Mouse (Mus musculus): ENCODE results near the gene Acvr2a. TPM values are rescaled to one million over a fixed set of nuclear protein-coding genes. Genes with fewer than 3 reads are reported as not detected.
"Not testable (repeated sequence)": the region's sequence is repeated elsewhere in the genome, so short reads cannot be mapped to it uniquely, and the experiment has no call there.

Gene Acvr2a
- polyA plus RNA-seq, 1 experiment from 2014 or later, result 41.2 TPM

DNA sequence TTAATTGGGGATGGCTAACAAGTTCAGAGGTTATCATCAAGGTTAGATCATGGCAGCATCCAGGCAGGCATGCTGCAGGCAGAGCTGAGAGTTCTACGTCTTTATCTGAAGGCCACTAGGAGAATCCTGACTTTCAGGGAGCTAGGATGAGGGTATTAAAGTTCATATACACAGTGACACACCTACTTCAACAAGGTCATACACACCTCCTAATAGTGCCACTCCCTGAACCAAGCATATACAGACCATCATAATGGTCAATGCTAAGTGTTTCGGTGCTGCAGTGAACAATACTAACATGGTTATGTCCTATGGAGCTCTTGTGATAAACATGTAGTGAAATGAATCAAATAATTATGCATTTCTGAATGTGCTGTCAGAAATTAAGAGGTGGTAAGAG lies 12.0 kb downstream of the Acvr2a start:
- Histone ChIP-seq H3K27me3 (no peaks in the 10 kb centered on the region), H3K4me3 (replicated peaks) (no peak overlapping the region), H3K4me1 (replicated peaks) (peaks cover 7% of the 10 kb centered on the region; the same call in 1 of the 2 replicates), H3K27ac (no peak overlapping the region), H3K4me2 (replicated peaks) (no peak overlapping the region), H3K9ac (replicated peaks) (no peak overlapping the region), H3K36me3 (no peaks in the 10 kb centered on the region), H3K9me3 (no peaks in the 10 kb centered on the region)
- WGBS, result 98% methylated on average over 2 of the region's 2 CpGs
- ATAC-seq, result no peak

DNA sequence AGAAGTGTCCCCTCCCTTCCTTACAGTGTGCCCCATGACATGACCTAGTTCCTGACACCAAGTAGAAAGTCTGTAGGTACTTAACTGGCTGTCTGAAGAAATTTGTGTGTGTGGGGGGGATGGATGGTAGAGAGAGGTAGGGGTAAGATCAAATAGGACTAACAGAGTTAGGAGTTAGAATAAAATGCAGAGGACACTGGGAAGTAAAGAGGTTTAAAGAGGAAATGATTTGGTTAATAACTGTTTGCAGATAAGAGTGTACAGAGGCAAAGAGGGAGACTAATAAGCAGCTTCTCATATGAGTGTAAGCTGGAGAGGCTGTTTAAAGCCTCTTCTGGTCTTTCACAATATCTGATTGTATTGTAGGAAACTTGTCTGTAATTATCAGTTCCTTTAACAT lies 12.5 kb downstream of the Acvr2a start:
- no peak overlapping the region for H3K4me3 ChIP-seq (replicated peaks)
- no peak overlapping the region for H3K4me2 ChIP-seq (replicated peaks)
- no peak overlapping the region for H3K9ac ChIP-seq (replicated peaks)
- H3K27ac ChIP-seq, result no peak overlapping the region
- H3K4me1 ChIP-seq (replicated peaks), result peaks cover 7% of the 10 kb centered on the region; the same call in 1 of the 2 replicates
- ATAC-seq, result no peak
- H3K9me3 ChIP-seq, result no peaks in the 10 kb centered on the region
- no peaks in the 10 kb centered on the region for H3K27me3 ChIP-seq
- H3K36me3 ChIP-seq, result no peaks in the 10 kb centered on the region

DNA sequence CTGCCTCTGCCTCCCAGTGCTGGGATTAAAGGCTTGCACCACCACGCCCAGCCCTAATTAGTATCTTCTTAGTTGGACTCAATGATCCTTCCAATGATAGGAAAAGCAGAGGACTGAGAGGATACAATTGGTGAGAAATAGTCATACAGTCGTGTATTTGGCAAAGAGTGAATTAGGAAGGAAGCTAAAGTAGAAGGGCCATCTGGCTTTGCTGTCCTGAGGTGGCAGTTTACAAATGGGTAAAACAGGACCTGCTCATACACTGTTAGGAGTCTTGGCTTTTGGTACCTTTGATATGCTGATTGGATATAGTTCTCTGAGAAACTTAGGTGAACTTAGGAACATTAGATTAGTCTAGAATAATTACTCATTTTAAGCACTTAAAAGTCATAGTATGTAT lies 16.6 kb downstream of the Acvr2a start:
- H3K9ac ChIP-seq (replicated peaks), result no peak overlapping the region
- H3K27ac ChIP-seq, result no peak overlapping the region
- H3K27me3 ChIP-seq, result no peaks in the 10 kb centered on the region
- no peak for ATAC-seq
- H3K9me3 ChIP-seq, result no peaks in the 10 kb centered on the region
- H3K4me1 ChIP-seq (replicated peaks), result peaks cover 11% of the 10 kb centered on the region; the same call in 1 of the 2 replicates
- no peak overlapping the region for H3K4me2 ChIP-seq (replicated peaks)
- H3K4me3 ChIP-seq (replicated peaks), result no peak overlapping the region
- no peaks in the 10 kb centered on the region for H3K36me3 ChIP-seq
- WGBS, result 96% methylated on average over 2 of the region's 2 CpGs

DNA sequence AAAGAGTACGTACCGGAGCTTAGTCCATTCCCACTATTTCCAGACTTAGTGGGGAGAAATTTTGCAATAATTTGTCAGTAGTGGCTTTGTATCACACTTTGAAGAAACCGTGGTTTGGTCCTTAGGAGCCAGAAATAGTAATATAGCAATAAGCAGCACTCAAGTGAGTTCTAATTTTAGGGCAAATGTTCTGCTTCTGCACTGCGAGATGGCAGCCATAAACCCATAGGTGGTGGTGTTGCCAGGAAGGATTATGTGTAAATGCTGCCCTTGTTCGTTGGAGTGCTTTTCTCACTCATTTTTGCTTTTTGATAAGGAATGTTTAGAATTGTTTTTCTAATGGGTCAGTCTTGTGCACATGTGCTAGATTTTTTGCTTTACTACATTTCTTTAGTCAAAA lies 18.4 kb downstream of the Acvr2a start:
- Histone ChIP-seq H3K4me2 (replicated peaks) (no peak overlapping the region), H3K4me3 (replicated peaks) (no peak overlapping the region), H3K4me1 (replicated peaks) (peaks cover 4% of the 10 kb centered on the region; the same call in 1 of the 2 replicates), H3K9ac (replicated peaks) (no peak overlapping the region), H3K9me3 (no peaks in the 10 kb centered on the region; the same call in 1 of the 2 replicates), H3K27ac (no peak overlapping the region), H3K36me3 (no peaks in the 10 kb centered on the region), H3K27me3 (no peaks in the 10 kb centered on the region)
- 93% methylated on average over 5 of the region's 5 CpGs for WGBS
- ATAC-seq, result no peak

DNA sequence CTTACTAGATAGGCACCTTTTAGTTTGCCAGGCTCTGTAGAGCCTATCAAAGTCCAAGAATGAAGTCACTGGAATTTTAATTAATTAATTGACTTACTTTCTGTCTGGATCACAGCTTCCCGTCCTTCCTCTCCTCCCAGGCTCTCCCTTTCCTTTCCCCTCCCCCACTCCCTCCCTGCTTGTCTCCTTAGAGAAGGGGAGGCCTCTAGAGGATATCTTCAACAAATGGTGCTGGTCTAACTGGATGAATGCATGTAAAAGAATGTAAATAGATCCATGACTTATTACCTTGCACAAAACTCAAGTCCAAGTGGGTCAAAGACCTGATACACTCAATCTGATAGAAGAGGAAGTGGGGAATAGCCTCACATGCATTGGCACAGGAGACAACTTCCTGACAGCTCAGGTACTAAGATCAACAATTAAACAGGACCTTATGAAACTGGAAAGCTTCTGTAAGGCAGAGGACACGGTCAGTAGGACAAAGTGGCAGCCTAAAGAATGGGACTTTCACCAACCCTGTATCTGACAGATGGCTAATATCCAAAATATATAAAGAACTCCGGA lies 20.1 kb downstream of the Acvr2a start:
- H3K4me1 ChIP-seq (replicated peaks), result peaks cover 4% of the 10 kb centered on the region; the same call in 1 of the 2 replicates
- no peaks in the 10 kb centered on the region for H3K36me3 ChIP-seq
- no peak overlapping the region for H3K4me2 ChIP-seq (replicated peaks)
- no peak overlapping the region for H3K4me3 ChIP-seq (replicated peaks)
- ATAC-seq, result no peak
- 78% methylated on average over 3 of the region's 3 CpGs for WGBS
- H3K27me3 ChIP-seq, result no peaks in the 10 kb centered on the region
- H3K9ac ChIP-seq (replicated peaks), result no peak overlapping the region
- no peaks in the 10 kb centered on the region; the same call in 1 of the 2 replicates for H3K9me3 ChIP-seq
- no peak overlapping the region for H3K27ac ChIP-seq

DNA sequence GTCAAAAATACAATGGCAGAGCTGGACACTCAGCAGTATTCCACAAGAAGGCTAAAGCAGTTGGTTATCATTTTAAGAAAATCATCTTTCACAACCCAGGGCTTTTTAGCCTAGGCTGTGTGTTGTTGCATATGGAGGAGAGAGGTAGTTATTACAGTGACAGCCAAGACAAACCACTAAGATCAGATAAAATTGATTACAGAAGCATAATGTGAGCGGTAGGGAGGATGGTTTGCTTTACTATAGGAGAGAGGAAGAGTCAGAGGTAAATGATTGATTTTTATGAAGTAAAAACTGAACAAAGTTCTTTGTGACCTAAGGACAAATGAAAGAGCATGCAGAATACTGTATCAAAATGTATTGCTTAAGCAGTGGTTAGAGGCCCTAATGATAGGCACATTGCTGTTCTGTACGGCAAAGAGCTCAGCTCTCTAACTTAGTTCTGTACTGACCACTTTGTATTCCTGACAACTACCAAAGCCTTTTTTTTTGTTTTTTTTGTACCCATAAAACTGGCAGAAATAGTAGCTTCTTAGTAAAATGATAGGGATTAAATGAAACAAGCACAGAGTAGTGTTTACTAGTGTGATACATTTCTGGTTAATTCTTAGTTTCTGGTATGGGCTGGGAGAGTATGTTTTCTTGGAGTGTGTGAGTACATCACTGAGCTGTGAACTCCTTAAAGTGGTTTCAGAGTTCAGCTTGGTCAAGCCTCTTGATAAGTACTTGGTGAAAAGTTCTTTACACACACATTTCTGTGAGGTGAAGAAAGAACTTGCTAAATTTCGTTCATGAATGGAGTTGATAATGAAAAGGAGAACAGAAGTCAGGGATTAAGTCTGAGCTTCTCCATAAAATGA lies 27.9 kb downstream of the Acvr2a start:
- H3K27ac ChIP-seq, result no peak overlapping the region
- H3K27me3 ChIP-seq, result no peaks in the 10 kb centered on the region
- H3K4me1 ChIP-seq (replicated peaks), result no peaks in the 10 kb centered on the region
- no peak overlapping the region for H3K4me2 ChIP-seq (replicated peaks)
- WGBS, result 85% methylated on average over 3 of the region's 3 CpGs
- H3K9ac ChIP-seq (replicated peaks), result no peak overlapping the region
- no peak overlapping the region for H3K4me3 ChIP-seq (replicated peaks)
- no peaks in the 10 kb centered on the region for H3K36me3 ChIP-seq
- ATAC-seq, result no peak
- no peaks in the 10 kb centered on the region for H3K9me3 ChIP-seq

DNA sequence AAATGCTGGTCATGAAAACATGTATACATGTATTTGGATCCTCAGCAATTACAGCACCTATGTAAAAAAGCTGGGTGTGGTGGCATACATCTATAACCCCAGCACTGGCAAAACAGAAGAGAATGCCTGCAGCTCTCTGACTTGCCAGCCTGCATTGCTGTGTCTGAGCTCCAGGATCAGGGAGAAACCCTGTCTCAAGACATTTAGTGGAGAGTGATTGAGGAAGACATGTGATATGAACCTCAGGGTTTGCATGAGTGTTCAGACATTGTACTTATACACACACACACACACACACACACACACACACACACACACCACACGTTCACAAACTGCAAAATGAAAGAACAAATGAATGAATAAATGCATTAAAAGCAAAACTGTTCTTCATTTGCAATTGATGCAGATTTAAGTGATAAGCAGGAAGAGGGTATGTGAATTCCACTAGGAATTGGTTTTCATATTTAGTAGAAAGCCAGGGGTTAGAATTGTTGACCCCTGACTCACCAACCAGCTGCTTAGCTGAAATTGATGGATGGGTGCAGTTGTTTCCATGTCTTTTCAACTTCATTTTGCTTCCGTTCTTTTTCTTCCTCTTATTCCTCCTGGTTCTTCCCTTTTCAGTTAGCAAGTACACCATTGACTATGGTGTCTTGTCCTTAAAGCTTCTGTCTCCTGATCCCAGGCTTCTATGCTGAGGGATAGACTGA lies 32.9 kb downstream of the Acvr2a start:
- H3K4me1 ChIP-seq (replicated peaks), result no peaks in the 10 kb centered on the region
- H3K9me3 ChIP-seq, result no peaks in the 10 kb centered on the region

DNA sequence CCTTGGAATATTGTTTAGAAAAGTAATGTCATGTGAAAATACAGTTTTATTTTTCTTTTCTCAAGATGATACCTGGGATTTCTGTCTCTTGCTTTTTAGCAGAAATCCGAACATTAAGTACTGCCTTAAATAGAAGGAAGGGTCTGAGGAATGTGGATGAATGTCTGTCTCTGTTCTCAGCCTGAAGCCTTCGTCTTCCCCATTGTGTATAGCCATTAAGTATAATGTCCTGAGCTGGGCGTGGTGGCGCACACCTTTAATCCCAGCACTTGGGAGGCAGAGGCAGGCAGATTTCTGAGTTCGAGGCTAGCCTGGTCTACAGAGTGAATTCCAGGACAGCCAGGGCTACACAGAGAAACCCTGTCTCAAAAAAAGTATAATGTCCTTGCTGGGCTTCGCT lies 51.7 kb downstream of the Acvr2a start:
- not testable (repeated sequence) for H3K36me3 ChIP-seq; H3K4me2 ChIP-seq (replicated peaks); H3K27ac ChIP-seq; H3K9ac ChIP-seq (replicated peaks); H3K9me3 ChIP-seq; H3K4me3 ChIP-seq (replicated peaks); ATAC-seq; H3K27me3 ChIP-seq; H3K4me1 ChIP-seq (replicated peaks)
- WGBS, result 95% methylated on average over 6 of the region's 6 CpGs

More for the DNA sequence above, 32.9 kb downstream of the Acvr2a start:
- no peak overlapping the region for H3K9ac ChIP-seq (replicated peaks)
- WGBS, result 77% methylated on average over 2 of the region's 2 CpGs
- no peak for ATAC-seq
- no peak overlapping the region for H3K4me2 ChIP-seq (replicated peaks)
- no peaks in the 10 kb centered on the region for H3K36me3 ChIP-seq
- no peaks in the 10 kb centered on the region for H3K27me3 ChIP-seq
- no peak overlapping the region for H3K27ac ChIP-seq
- no peak overlapping the region for H3K4me3 ChIP-seq (replicated peaks)

DNA sequence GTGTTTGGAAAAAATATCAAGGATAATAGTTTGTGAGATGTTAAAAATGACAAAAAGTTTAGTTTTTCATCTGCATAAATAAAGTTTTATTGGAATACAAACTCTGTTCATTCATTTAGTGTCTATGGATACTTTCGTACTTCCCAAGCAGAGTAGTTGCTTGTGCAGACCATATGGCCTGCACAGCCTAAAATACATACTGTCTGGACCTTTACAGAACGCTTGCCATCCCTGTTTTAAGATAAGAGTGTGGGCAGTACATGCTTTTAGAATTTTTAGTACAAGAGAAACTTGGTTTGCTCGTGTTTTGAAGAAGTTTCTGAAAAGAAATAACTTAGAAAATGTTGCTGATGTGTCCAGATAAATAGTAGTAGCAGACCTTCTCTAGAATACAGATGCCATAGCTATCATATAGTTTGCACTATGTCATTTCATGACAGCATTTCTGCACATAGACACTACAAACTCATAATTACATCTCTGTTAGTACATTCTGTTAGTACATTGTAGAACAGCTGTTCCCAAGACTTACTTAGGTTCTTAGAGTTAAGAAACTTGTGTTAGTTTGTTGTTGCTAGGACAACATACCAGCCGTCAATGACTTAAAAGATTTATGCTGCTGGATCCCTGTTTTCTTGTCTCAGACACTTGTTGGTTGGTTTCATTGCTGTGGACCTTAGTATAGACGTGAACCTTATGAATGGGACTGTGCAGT lies 54.4 kb downstream of the Acvr2a start:
- ATAC-seq, result no peak
- Histone ChIP-seq H3K4me1 (replicated peaks) (no peaks in the 10 kb centered on the region), H3K27me3 (no peaks in the 10 kb centered on the region), H3K9me3 (no peaks in the 10 kb centered on the region), H3K27ac (no peak overlapping the region), H3K4me3 (replicated peaks) (no peak overlapping the region), H3K36me3 (no peaks in the 10 kb centered on the region), H3K9ac (replicated peaks) (no peak overlapping the region), H3K4me2 (replicated peaks) (no peak overlapping the region)
- 91% methylated on average over 5 of the region's 5 CpGs for WGBS

DNA sequence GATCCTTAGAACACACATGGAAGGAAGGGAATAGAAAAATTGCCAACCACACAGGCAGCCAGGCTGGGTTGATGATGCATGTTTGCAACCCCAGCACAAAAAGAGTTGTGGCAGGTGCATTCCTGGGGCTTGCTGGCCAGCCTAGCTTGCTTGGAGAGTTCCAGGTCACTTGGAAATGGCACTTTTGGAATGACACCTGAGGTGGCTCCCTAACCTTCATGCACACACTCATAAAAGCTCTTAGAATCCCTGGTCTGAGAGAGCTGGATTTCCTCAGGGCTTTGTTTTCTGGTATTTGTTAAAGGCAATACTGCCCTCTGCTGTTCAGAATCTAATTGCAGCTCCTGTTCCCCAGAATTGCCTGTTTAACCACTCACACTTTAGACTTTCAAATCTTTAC lies 72.0 kb downstream of the Acvr2a start:
- Histone ChIP-seq H3K4me1 (replicated peaks) (peaks cover 3% of the 10 kb centered on the region; the same call in 1 of the 2 replicates), H3K9ac (replicated peaks) (no peak overlapping the region), H3K36me3 (peaks cover 2% of the 10 kb centered on the region; the same call in 1 of the 2 replicates), H3K27me3 (no peaks in the 10 kb centered on the region), H3K4me3 (replicated peaks) (no peak overlapping the region), H3K9me3 (no peaks in the 10 kb centered on the region), H3K27ac (peak overlapping the region; percentile 53; the same call in 1 of the 2 replicates), H3K4me2 (replicated peaks) (no peak overlapping the region)
- peak; percentile 84 for ATAC-seq

DNA sequence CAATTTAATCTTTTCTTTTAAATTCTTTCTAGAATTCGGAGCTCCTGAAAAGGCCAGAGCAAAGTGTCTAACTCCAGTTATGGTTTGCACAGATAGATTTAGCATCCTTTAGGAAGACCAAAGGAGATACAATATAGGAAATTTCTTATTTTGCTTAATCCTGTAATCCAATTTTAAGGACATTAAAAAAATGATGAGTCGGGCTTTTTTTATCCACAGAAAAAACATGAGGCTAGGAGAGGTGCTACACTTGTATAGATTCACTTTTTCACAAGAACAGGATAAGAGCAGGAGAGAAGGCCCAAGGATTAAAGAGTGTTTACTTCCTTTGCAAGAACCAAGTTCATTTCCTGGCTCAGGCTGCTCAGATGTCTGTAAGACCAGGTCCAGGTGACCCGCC lies 81.3 kb downstream of the Acvr2a start:
- peaks cover 29% of the 10 kb centered on the region for H3K36me3 ChIP-seq
- H3K27ac ChIP-seq, result no peak overlapping the region
- no peaks in the 10 kb centered on the region for H3K4me1 ChIP-seq (replicated peaks)
- H3K4me3 ChIP-seq (replicated peaks), result no peak overlapping the region
- H3K9ac ChIP-seq (replicated peaks), result no peak overlapping the region
- no peaks in the 10 kb centered on the region for H3K9me3 ChIP-seq
- no peak for ATAC-seq
- no peaks in the 10 kb centered on the region for H3K27me3 ChIP-seq
- H3K4me2 ChIP-seq (replicated peaks), result no peak overlapping the region
- 89% methylated on average over 3 of the region's 3 CpGs for WGBS

DNA sequence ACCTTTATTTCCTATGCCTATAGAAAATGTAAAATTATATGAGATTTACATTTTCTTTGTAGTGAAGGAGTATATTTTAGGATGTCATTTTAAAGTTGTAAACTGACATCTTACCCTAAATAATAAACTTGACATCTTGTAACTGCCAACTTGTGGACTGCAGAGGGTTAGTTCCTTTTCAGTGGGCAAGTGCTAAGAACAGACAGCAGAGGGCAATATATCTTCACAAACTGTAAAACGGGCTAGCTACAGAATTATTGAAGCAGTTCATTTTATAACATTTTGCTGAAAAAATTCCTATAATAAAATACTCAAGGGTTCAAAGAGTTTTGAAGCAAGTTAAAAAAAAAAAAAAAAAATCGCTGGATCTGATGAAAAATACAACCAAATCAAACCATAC lies 95.0 kb downstream of the Acvr2a start:
- peaks cover 28% of the 10 kb centered on the region for H3K36me3 ChIP-seq
- no peak for ATAC-seq
- H3K4me2 ChIP-seq (replicated peaks), result no peak overlapping the region
- H3K9ac ChIP-seq (replicated peaks), result no peak overlapping the region
- H3K4me1 ChIP-seq (replicated peaks), result no peaks in the 10 kb centered on the region
- H3K27me3 ChIP-seq, result no peaks in the 10 kb centered on the region
- H3K4me3 ChIP-seq (replicated peaks), result no peak overlapping the region
- no peaks in the 10 kb centered on the region for H3K9me3 ChIP-seq
- 67% methylated on average over 2 of the region's 2 CpGs for WGBS
- no peak overlapping the region for H3K27ac ChIP-seq

Measured in midbrain, embryonic 13.5 days (tissue).